Mouse (Mus musculus) E14TG2a.4 (cell line): ENCODE results near the gene Rbms3.

Source experiments
- CTCF ChIP-seq: conservative IDR thresholded peaks from 2 replicates; pipeline ENCODE4 v1.5.1; 2014; ENCODE audit warnings: low read length
- POU5F1 ChIP-seq: IDR thresholded peaks from 2 replicates; pipeline ENCODE4 v1.6.1; 2014; ENCODE audit warnings: low read length, borderline replicate concordance

DNA sequence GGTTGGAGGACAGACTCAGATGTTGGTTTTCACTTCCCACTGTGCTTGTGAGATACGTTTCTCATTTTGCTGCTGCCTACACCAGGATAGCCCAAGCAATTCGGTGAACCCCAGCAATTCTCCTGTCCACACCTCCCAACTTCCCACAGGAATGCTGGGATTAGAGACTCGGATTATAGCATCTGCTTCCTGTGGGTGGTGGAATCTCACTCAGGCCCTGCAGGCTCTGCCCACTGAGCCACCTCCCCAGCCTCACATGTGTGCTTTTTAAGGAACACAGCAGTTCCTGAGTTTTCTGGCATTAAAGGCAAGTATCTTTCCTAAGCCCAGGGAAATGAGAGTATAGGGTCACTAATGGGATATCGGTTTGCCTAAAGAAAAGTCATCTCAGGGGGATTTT, 941.1 kb downstream of the Rbms3 start:
- no peak for TF ChIP-seq CTCF
- no peak for TF ChIP-seq POU5F1
